Mouse (Mus musculus) heart, postnatal 14 days (tissue): ENCODE results near the gene Ttll2. TPM values are rescaled to one million over a fixed set of nuclear protein-coding genes. Genes with fewer than 3 reads are reported as not detected.
"Not testable (repeated sequence)": the region's sequence is repeated elsewhere in the genome, so short reads cannot be mapped to it uniquely, and the experiment has no call there.

Experiments
- DNase-seq, 2 experiments: peaks; one replicate each; pipeline ENCODE4 v3.0.0; 2021 to 2022
- intact Hi-C: fragments of 180-260 bp; cut with DNase I; formaldehyde crosslinking; loops from one replicate; pipeline ENCODE4 v1.15.1; 2025
- long read RNA-seq, 2 experiments: library from polyadenylated mRNA; stranded (forward); transcript quantifications; one replicate each; pipeline ENCODE4 v2.0.0; 2021
- total RNA-seq, 2 experiments: library from RNA; stranded (reverse); gene quantifications; 2 replicates each; pipeline ENCODE4 v1.2.3; 2021

Gene Ttll2
- not detected for total RNA-seq
- long read RNA-seq, experiment 1, result 0 reads
- long read RNA-seq, experiment 2, result 0 reads

DNA sequence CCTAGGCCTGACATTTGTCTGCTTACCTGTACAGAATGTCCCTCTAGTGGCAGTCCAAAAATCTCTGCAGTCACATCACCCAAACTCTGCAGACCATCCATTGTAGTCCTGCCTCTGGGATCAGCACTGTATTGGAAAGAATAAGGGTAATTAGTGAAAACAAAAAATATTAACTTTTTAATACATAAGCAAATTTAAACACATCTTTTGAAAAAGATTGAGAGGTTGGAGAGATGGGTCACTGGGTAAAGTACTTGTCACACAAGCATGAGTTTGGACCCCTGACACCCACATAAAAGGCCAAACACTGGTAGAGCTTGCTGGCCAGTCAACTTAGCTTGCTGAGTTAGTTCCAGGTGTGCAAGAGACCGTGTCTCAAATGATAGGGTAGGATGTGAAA is at the start of gene Ttll2:
Gene Ttll2 (minus strand): TSS at position 101 of the 400 bp plus-strand sequence.
- intact Hi-C loops, DNase-seq: not testable (repeated sequence)

- intact Hi-C loops, DNase-seq: not testable (repeated sequence)
Measured at GRCm38 (mm10) chr17:7399770-7400169, 47.3 kb upstream of the Ttll2 start.

DNA sequence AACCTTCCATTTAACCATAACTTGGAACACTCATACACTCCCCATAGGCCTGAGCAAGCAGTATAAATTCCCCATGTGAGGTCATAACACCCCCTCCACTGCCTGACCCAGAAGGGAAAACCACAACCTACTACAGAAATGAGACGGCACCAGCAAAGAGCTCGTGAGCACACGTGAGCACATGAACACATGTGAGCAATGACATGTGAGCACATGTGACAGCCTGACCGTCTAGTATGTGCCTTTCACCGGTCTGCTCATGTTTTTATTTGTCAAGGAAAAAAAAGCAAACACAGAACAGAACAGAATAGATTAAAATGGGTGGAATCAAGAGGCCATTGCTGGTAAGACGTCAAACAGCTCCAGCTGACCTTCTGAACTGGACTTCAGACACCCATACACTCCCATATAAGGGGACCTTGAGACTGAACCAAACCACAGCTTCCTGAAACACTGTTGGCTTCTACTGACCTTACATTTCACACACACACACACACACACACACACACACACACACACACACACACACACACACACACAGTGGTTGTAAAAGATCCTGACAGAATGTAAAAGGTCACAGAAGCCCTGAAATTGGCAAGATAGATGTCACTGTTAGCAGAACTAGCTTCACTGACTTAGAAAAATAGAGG is 45.8 kb upstream of the Ttll2 start:
- DNase-seq, result not testable (repeated sequence)

DNA sequence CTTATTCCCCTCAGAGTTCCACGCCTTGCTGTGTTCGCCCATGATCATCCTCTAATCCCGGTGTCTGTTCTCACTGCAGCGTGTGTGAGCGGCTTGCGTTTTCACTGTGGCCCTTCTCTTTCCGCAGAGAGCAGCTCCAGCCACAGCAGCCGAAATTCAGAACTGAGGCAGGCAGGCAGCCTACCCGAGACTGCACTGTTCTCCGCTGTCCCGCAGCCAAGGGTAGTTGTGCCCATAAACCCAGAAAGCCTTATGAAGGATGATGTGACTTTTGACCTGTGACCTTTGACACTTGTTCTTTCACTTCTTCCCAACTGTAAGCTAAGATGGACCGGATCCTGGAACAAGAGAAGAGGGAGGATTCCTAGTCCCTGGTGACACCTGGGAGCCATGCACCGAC is 44.6 kb upstream of the Ttll2 start:
- DNase-seq, intact Hi-C loops: not testable (repeated sequence)

More for the DNA sequence above, 45.8 kb upstream of the Ttll2 start:
- intact Hi-C loops, result not testable (repeated sequence)

DNA sequence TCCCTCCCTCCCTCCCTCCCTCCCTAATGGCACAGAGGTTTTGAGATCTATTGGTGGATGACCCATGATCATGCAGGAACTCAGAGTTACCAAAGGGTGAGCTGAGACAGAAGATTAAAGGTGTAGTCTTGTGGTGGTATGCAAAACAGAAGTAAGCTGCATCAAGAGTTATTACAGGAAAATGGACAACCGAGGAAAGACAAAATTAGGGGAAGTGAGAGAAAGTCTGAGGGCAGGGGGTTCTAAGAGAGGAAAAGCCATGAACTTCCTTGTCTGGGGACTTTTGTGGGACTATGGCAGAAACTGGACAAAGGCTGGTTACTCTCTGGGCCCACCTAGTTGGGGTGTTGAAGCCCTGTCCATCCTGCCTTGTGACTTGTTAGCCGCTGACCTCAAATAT is 43.8 kb upstream of the Ttll2 start:
- intact Hi-C loops, DNase-seq: not testable (repeated sequence)

DNA sequence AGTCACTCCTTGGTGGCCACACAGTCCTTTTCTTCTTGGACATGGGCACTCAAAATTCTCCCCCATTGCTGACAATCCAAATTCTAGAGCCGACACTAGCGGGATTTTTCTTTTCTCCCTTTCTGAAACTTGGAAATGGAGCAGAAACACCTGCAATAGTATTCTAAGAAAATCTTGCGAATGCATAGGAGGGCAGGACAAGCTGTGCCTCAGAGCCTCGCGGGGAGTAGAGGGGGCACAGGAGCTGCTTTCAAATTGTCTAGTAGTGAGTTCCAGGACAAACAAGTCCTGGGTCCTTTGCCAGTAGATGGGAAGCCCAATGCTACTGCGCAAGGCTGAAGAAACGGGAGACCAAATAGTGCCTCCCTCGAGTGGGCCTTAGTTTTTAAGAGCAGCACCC is 43.2 kb upstream of the Ttll2 start:
- intact Hi-C loops, DNase-seq: not testable (repeated sequence)

DNA sequence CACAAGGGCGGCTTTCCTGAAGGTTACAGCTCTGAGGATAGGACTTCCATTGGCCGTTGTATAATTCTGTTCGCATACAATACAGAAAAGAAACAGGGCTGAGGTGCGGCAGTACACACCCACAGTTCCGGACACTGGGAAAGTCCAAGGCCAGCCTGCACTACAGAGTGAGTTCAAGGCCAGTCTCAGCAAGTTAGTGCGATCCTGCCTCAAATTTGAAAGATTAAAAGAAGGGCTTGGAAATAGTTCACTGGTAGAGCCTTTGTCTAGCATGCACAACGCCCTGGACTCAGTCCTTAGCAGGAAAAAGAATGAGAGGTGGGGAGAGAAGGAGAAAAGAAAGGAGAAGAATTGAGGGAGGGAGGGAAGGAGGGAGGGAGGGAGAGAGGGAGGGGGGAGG is 42.6 kb upstream of the Ttll2 start:
- intact Hi-C loops, DNase-seq: not testable (repeated sequence)

DNA sequence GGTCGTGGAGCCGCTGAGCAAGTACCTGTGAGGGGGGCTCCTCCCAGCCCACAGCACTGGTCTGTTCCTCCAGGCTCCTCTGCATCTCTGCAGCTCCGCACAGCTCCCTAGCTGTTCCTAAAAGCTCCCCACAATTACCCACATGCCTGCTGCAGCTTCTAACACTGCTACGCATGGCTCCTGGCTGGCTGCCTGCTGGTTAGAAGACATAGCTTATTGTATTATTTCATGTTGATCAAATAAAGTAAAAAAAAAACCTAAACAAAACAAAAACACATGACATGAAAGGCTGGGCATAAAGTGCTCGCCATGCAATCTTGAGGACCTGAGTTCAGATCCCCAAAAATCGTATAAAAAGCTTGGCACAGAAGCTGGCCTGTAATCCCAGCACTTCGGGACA is 37.4 kb upstream of the Ttll2 start:
- intact Hi-C loops, DNase-seq: not testable (repeated sequence)

DNA sequence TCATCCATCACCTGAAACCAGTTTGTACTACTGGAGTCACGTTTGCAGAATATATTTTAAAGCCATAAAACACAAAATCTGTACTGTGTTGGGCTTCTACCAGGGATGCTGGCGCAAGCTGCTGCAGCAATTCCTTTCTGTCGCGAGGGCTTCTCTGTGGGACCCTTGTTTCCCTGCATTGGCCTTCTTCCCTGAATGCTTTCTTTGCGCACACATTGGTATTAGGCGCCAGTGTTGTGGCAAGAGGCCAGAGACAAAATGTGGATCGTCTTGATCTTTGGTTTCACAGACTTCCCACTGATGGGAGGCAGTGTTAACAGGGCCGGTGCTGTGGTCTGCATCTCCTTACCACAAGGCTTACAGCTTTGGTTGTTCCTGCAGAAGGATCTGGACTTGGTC is 36.5 kb upstream of the Ttll2 start:
- intact Hi-C loops, DNase-seq: not testable (repeated sequence)

- DNase-seq, intact Hi-C loops: not testable (repeated sequence)
Measured at GRCm38 (mm10) chr17:7388341-7388957, 36.0 kb upstream of the Ttll2 start.

- intact Hi-C loops, DNase-seq: not testable (repeated sequence)
Measured at GRCm38 (mm10) chr17:7386016-7386415, 33.5 kb upstream of the Ttll2 start.

GRCm38 (mm10) chr17:7385364-7385763 is 32.9 kb upstream of the Ttll2 start, which contains the start of gene Unc93a2:
Gene Unc93a2 (minus strand): TSS chr17:7385464.
- DNase-seq, intact Hi-C loops: not testable (repeated sequence)

GRCm38 (mm10) chr17:7383167-7384143 is 31.0 kb upstream of the Ttll2 start:
- DNase-seq, intact Hi-C loops: not testable (repeated sequence)

GRCm38 (mm10) chr17:7382711-7383110 is 30.2 kb upstream of the Ttll2 start:
- DNase-seq, intact Hi-C loops: not testable (repeated sequence)

GRCm38 (mm10) chr17:7377907-7378306 is 25.4 kb upstream of the Ttll2 start:
- DNase-seq, intact Hi-C loops: not testable (repeated sequence)

GRCm38 (mm10) chr17:7376951-7377700 is 24.6 kb upstream of the Ttll2 start:
- intact Hi-C loops, DNase-seq: not testable (repeated sequence)

- intact Hi-C loops, DNase-seq: not testable (repeated sequence)
Measured at GRCm38 (mm10) chr17:7371879-7372278, 19.4 kb upstream of the Ttll2 start, which contains the start of gene Gm49630. Gene Gm49630 (minus strand): TSS chr17:7371979.

GRCm38 (mm10) chr17:7369401-7369800 is 16.9 kb upstream of the Ttll2 start:
- intact Hi-C loops, DNase-seq: not testable (repeated sequence)

DNA sequence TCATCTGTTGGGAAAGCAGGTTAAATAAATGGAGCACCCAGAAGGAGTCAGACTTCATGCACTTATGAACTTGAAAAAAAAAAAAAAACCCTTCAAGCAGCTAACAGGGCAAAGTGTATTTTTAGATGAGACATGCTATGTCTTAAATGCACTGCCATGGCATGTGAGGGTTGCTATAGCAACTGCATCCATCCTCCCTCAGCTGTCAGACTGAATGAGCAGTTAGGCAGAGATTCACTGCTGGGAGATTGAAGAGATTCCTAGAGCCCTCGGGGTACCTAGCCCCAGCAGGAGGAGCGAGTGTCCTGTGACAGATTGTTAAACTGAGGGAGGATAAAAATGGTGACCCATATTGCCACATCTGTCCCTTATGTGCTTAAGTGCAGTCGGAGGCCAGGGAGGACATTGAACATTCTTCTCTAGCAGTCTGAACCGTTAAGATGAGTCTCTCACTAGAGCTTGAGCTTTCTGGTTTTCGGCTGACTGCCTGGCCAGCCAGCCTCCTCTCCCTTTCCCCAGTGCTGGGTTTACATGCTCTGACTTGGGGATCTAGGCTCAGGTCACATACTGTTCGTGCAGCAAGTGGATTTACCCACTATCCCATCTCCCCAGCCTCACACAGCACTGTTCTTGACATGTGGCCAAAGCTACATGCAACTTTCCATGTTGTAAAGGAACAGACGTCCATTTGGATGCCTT is 14.3 kb upstream of the Ttll2 start:
- DNase-seq, intact Hi-C loops: not testable (repeated sequence)
